Mouse (Mus musculus): ENCODE data around the gene Gtf3a. TPM values are rescaled to one million over a fixed set of nuclear protein-coding genes. Genes with fewer than 3 reads are reported as not detected.
"Not testable (repeated sequence)": the region's sequence is repeated elsewhere in the genome, so short reads cannot be mapped to it uniquely, and the experiment has no call there.

Gtf3a gene
- polyA plus RNA-seq, 1 experiment: 35.2 TPM

GRCm38 (mm10) chr5:146931904-146932553 lies 16.4 kb upstream of the Gtf3a start:
- H3K4me3 ChIP-seq (replicated peaks; ENCODE audit: extremely low read depth, low read depth, low read length): no peak overlapping the region
- no peak for DNase-seq
- WGBS: 56% methylated on average over 16 of the region's 16 CpGs
- H3K4me1 ChIP-seq (ENCODE audit: control insufficient read depth, insufficient read depth, low read length): no peaks in the 10 kb centered on the region
- TF ChIP-seq POLR2A (IDR thresholded peaks at IDR 0.05; ENCODE audit: borderline replicate concordance, extremely low read depth, low read depth, low read length) (no peak), CTCF (IDR thresholded peaks at IDR 0.05; ENCODE audit: insufficient read depth, low read length) (no peak)

- no peak for TF ChIP-seq CTCF (IDR thresholded peaks at IDR 0.05; ENCODE audit: insufficient read depth, low read length)
- no peak for TF ChIP-seq POLR2A (IDR thresholded peaks at IDR 0.05; ENCODE audit: borderline replicate concordance, extremely low read depth, low read depth, low read length)
- Histone ChIP-seq H3K4me3 (replicated peaks; ENCODE audit: extremely low read depth, low read depth, low read length) (no peak overlapping the region), H3K4me1 (ENCODE audit: control insufficient read depth, insufficient read depth, low read length) (no peaks in the 10 kb centered on the region)
- no peak for DNase-seq
- WGBS: 75% methylated on average over 12 of the region's 12 CpGs
These were observed 15.0 kb upstream of the Gtf3a start for GRCm38 (mm10) chr5:146933466-146933865.

GRCm38 (mm10) chr5:146937541-146938503 lies 10.6 kb upstream of the Gtf3a start:
- no peak for DNase-seq
- no peak for TF ChIP-seq CTCF (IDR thresholded peaks at IDR 0.05; ENCODE audit: insufficient read depth, low read length)
- no peak for TF ChIP-seq POLR2A (IDR thresholded peaks at IDR 0.05; ENCODE audit: borderline replicate concordance, extremely low read depth, low read depth, low read length)
- H3K4me3 ChIP-seq (replicated peaks; ENCODE audit: extremely low read depth, low read depth, low read length): no peak overlapping the region
- no peaks in the 10 kb centered on the region for H3K4me1 ChIP-seq (ENCODE audit: control insufficient read depth, insufficient read depth, low read length)
- WGBS: 68% methylated on average over 32 of the region's 32 CpGs

DNA sequence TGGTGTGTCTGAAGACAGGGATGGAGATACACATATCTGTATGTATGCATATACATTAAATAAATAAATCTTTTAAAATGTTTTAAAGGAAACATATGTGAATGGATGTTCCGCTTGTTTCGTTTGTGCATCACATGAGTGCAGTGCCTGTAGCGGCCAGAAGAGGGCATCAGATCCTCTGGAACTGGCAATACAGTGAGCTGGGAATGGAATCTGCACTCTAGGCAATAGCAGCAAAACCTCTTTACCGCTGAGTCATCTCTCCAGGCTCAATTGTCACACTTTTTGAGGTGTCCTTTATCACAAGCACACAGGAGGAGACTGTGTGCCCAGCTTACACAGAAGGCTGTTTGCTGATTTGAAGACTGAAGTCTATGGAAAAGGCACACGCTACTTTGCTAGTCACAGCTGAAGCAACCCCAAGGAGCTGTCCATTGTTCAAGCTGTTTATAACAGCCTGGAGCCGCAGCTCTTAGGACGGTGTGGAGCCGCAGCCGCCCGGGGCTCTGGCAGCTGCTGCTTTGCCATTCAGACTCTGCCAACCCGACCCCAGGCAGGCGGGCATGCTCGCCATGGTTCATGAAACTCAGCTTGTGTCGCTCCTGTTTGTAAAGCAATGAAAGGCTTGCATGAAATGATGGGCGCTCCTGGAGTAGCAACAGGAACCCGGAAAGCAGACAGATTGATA lies 9.2 kb upstream of the Gtf3a start:
- WGBS: 83% methylated on average over 16 of the region's 16 CpGs
- Histone ChIP-seq H3K4me1 (ENCODE audit: control insufficient read depth, insufficient read depth, low read length) (no peaks in the 10 kb centered on the region), H3K4me3 (replicated peaks; ENCODE audit: extremely low read depth, low read depth, low read length) (no peak overlapping the region)
- no peak for DNase-seq
- TF ChIP-seq POLR2A (IDR thresholded peaks at IDR 0.05; ENCODE audit: borderline replicate concordance, extremely low read depth, low read depth, low read length): no peak
- TF ChIP-seq CTCF (IDR thresholded peaks at IDR 0.05; ENCODE audit: insufficient read depth, low read length): no peak

GRCm38 (mm10) chr5:146940219-146940618 lies 8.2 kb upstream of the Gtf3a start:
- no peak for DNase-seq
- 16% methylated on average over 7 of the region's 7 CpGs for WGBS
- TF ChIP-seq CTCF (IDR thresholded peaks at IDR 0.05; ENCODE audit: insufficient read depth, low read length) (peak; percentile 56), POLR2A (IDR thresholded peaks at IDR 0.05; ENCODE audit: borderline replicate concordance, extremely low read depth, low read depth, low read length) (no peak)
- H3K4me3 ChIP-seq (replicated peaks; ENCODE audit: extremely low read depth, low read depth, low read length): no peak overlapping the region
- H3K4me1 ChIP-seq (ENCODE audit: control insufficient read depth, insufficient read depth, low read length): no peaks in the 10 kb centered on the region

DNA sequence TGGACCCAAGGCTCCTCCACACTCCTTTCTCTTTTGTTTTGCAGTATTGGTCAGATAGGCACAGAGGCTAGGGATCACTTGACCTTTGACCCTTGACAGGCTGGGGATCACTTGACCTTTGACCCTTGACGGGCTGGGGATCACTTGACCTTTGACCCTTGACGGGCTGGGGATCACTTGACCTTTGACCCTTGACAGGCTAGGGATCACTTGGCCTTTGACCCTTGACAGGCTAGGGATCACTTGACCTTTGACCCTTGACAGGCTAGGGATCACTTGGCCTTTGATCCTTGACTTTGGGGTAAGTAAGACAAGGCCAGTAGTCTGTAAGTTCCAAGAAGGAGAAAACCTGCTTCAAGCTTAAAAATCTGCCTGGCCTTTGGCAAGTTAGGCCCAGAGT lies 6.5 kb upstream of the Gtf3a start:
- DNase-seq; H3K4me1 ChIP-seq (ENCODE audit: control insufficient read depth, insufficient read depth, low read length); H3K4me3 ChIP-seq (replicated peaks; ENCODE audit: extremely low read depth, low read depth, low read length): not testable (repeated sequence)
- 45% methylated on average over 2 of the region's 2 CpGs for WGBS

DNA sequence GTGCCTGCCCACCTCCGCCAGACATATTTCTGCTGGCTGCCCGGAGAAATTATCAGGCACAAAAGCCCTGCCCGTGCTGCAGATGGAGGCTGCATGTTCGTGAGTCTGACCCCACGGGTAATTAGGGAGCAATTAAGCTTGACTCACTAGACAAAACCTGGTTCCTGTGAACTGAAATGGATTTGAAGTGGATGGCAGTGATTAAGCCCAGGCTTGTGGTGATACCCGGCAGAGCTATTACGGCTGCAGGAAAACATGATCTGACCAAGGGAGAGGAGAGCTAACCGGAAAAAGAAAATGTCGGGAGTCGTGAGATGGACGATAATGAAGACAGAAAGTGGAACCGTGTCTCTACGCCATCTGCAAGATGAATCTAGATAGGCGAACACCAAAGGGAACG lies 5.5 kb upstream of the Gtf3a start:
- TF ChIP-seq CTCF (IDR thresholded peaks at IDR 0.05; ENCODE audit: insufficient read depth, low read length) (no peak), POLR2A (IDR thresholded peaks at IDR 0.05; ENCODE audit: borderline replicate concordance, extremely low read depth, low read depth, low read length) (no peak)
- DNase-seq: no peak
- no peaks in the 10 kb centered on the region; the same call in 1 of the 2 replicates for H3K4me1 ChIP-seq (ENCODE audit: control insufficient read depth, insufficient read depth, low read length)
- 85% methylated on average over 15 of the region's 15 CpGs for WGBS
- H3K4me3 ChIP-seq (replicated peaks; ENCODE audit: extremely low read depth, low read depth, low read length): no peak overlapping the region

DNA sequence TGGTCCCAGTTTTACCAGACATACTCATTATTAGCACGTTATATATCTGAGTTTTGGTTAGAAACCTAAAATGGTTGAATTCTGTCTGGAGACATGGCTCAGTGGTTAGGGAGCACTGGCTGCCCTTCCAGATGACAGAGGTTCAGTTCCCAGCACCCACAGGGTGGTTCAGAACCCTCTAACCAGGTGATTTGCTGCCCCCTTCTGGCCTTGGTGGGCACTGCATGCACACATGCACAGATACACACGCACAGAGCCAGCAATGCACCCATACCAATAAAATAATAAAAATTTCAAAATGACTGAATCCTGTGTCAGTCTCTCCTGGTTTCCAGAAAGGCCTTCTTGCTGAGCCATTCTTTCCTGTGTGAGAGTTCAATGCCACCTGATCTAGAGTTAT lies 3.9 kb upstream of the Gtf3a start:
- no peak overlapping the region for H3K4me3 ChIP-seq (replicated peaks; ENCODE audit: extremely low read depth, low read depth, low read length)
- 95% methylated on average over 2 of the region's 2 CpGs for WGBS
- no peak for TF ChIP-seq POLR2A (IDR thresholded peaks at IDR 0.05; ENCODE audit: borderline replicate concordance, extremely low read depth, low read depth, low read length)
- TF ChIP-seq CTCF (IDR thresholded peaks at IDR 0.05; ENCODE audit: insufficient read depth, low read length): no peak
- DNase-seq: no peak
- peaks cover 5% of the 10 kb centered on the region for H3K4me1 ChIP-seq (ENCODE audit: control insufficient read depth, insufficient read depth, low read length)

- no peak for TF ChIP-seq CTCF (IDR thresholded peaks at IDR 0.05; ENCODE audit: insufficient read depth, low read length)
- TF ChIP-seq POLR2A (IDR thresholded peaks at IDR 0.05; ENCODE audit: borderline replicate concordance, extremely low read depth, low read depth, low read length): peak; percentile 35; the same call in 1 of the 2 replicates
- 53% methylated on average over 9 of the region's 9 CpGs for WGBS
- DNase-seq: no peak
These were observed 1.8 kb upstream of the Gtf3a start for GRCm38 (mm10) chr5:146946682-146947081.

More at GRCm38 (mm10) chr5:146946682-146947081, 1.8 kb upstream of the Gtf3a start:
- Histone ChIP-seq H3K4me3 (replicated peaks; ENCODE audit: extremely low read depth, low read depth, low read length) (no peak overlapping the region), H3K4me1 (ENCODE audit: control insufficient read depth, insufficient read depth, low read length) (peaks cover 7% of the 10 kb centered on the region)
